Mouse (Mus musculus): ENCODE results near the gene Cox15. TPM values are rescaled to one million over a fixed set of nuclear protein-coding genes. Genes with fewer than 3 reads are reported as not detected.

Cox15 gene
- polyA plus RNA-seq, 1 experiment from 2014 or later, result 10.0 TPM

DNA sequence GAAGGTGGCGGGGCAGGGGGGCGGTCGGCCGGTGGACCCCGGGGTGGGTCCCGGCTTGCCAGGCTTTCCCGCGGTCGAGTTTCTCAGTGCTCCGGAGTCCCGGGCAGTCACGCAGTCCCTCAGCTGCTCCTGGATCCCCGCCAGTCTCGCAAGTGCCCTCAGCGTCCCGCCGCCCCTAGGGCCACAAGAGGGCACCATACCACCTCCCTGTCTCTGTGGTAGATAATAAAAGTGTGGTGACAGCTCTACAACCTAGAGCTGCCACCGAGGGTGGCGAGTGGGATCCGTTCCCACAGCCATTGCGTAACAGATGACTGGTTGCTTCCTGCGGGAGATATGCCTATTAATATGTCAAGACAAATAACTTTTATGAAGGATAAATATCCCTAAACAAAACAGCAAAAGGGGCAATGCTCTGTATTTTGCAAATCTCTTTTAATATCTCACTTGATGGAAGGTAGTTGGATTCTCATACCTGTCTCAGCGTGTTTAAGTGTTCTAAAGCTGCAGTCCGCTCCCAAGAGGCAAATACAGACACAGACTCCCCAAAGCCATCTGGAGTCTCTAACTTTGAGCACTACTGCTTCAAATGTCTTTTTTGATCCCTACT lies 531 bp upstream of the Cox15 start:
- Histone ChIP-seq H3K9ac (ENCODE audit: low read length) (peak overlapping the region; percentile 79), H3K27ac (ENCODE audit: low read depth) (peak overlapping the region; percentile 97), H3K9me3 (ENCODE audit: control insufficient read depth, low read length) (no peaks in the 10 kb centered on the region), H3K4me3 (ENCODE audit: low read depth, low read length) (peak overlapping the region; percentile 76), H3K4me2 (ENCODE audit: low read length) (peak overlapping the region; percentile 71), H3K36me3 (ENCODE audit: control insufficient read depth, insufficient read depth, low read length) (peaks cover 26% of the 10 kb centered on the region), H3K27me3 (replicated peaks; ENCODE audit: control insufficient read depth, insufficient read depth, low read length) (no peaks in the 10 kb centered on the region), H3K4me1 (replicated peaks; ENCODE audit: control insufficient read depth, insufficient read depth, low read length) (peaks cover 4% of the 10 kb centered on the region; the same call in 1 of the 2 replicates)
- ATAC-seq (replicated peaks; ENCODE audit: low FRiP score, low TSS enrichment, low read depth), result peak; percentile 85
- WGBS, result under 1% methylated on average over 20 of the region's 24 CpGs
- DNase-seq (ENCODE audit: low spot score), result peak; percentile 95

DNA sequence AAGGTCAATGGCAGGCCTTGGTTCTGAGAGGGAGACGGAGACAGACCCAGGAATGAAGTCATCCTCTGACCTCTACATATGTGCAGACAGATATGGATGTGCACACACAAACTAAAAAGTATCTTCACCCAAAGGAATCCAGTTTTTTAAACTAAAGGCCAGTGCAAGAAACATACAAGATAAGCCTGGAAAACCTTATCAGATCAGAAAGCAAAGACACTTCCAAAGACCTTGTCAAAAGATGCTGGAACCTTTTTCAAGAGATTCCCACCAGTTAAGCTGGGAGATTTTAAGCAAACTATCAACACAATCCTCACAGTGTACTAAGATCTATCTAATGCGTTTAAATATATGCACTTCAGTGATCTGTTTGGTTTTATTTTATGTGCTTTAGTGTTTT lies 2.8 kb downstream of the Cox15 start:
- Histone ChIP-seq H3K4me2 (ENCODE audit: low read length) (no peak overlapping the region), H3K9me3 (ENCODE audit: control insufficient read depth, low read length) (no peaks in the 10 kb centered on the region), H3K27me3 (replicated peaks; ENCODE audit: control insufficient read depth, insufficient read depth, low read length) (no peaks in the 10 kb centered on the region), H3K9ac (ENCODE audit: low read length) (no peak overlapping the region), H3K27ac (ENCODE audit: low read depth) (no peak overlapping the region), H3K4me1 (replicated peaks; ENCODE audit: control insufficient read depth, insufficient read depth, low read length) (peaks cover 4% of the 10 kb centered on the region; the same call in 1 of the 2 replicates), H3K4me3 (ENCODE audit: low read depth, low read length) (no peak overlapping the region), H3K36me3 (ENCODE audit: control insufficient read depth, insufficient read depth, low read length) (peaks cover 58% of the 10 kb centered on the region)
- WGBS, result 98% methylated on average over 2 of the region's 2 CpGs
- ATAC-seq (replicated peaks; ENCODE audit: low FRiP score, low TSS enrichment, low read depth) (no peak), DNase-seq (ENCODE audit: low spot score) (peak; percentile 12)

DNA sequence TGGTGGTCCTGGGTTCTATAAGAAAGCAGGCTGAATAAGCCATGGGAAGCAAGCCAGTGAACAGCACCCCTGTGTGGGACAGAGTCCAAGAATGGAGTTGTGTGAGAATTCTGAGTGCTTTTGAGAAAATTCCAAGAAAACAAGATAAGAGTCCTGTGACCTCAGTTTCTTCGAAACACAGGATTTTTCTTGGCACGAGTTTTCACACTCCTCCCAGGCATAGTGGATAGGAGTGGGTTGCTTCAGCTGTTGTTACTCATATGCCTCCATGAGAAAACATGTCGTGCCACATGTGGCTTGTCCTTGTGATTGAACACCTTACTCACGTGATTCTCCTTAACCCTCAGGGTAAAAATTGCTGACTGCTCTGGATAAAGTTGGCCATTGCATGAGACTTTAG lies 4.9 kb downstream of the Cox15 start:
- ATAC-seq (replicated peaks; ENCODE audit: low FRiP score, low TSS enrichment, low read depth) (no peak), DNase-seq (ENCODE audit: low spot score) (no peak)
- no peaks in the 10 kb centered on the region for H3K4me1 ChIP-seq (replicated peaks; ENCODE audit: control insufficient read depth, insufficient read depth, low read length)
- H3K9ac ChIP-seq (ENCODE audit: low read length), result no peak overlapping the region
- 93% methylated on average over 4 of the region's 4 CpGs for WGBS
- H3K4me3 ChIP-seq (ENCODE audit: low read depth, low read length), result no peak overlapping the region
- no peak overlapping the region for H3K27ac ChIP-seq (ENCODE audit: low read depth)
- peaks cover 77% of the 10 kb centered on the region for H3K36me3 ChIP-seq (ENCODE audit: control insufficient read depth, insufficient read depth, low read length)
- no peak overlapping the region for H3K4me2 ChIP-seq (ENCODE audit: low read length)
- no peaks in the 10 kb centered on the region for H3K9me3 ChIP-seq (ENCODE audit: control insufficient read depth, low read length)
- H3K27me3 ChIP-seq (replicated peaks; ENCODE audit: control insufficient read depth, insufficient read depth, low read length), result no peaks in the 10 kb centered on the region

DNA sequence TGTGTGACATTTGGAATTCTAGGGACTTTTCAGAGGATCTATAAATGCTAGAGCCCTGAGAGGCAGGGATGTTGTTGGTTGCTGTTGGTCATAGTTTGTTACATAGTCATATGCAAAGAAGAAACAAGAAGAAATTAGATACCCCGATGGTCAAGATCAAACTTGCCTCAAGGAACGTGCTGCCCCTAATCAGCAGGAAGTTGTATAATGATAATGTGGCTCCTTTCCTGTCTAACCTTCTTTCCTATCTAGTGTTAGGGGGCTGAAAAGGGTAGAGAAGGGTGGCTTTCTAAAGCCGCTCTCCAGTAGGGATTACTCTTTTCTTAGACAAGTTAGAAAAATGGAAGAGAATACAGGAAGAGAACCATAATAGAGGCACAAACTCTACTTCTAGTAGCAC lies 7.1 kb downstream of the Cox15 start:
- Histone ChIP-seq H3K27ac (ENCODE audit: low read depth) (no peak overlapping the region), H3K9ac (ENCODE audit: low read length) (no peak overlapping the region), H3K27me3 (replicated peaks; ENCODE audit: control insufficient read depth, insufficient read depth, low read length) (no peaks in the 10 kb centered on the region), H3K4me2 (ENCODE audit: low read length) (no peak overlapping the region), H3K4me1 (replicated peaks; ENCODE audit: control insufficient read depth, insufficient read depth, low read length) (no peaks in the 10 kb centered on the region), H3K9me3 (ENCODE audit: control insufficient read depth, low read length) (no peaks in the 10 kb centered on the region), H3K4me3 (ENCODE audit: low read depth, low read length) (no peak overlapping the region), H3K36me3 (ENCODE audit: control insufficient read depth, insufficient read depth, low read length) (peaks cover 87% of the 10 kb centered on the region)
- no peak for ATAC-seq (replicated peaks; ENCODE audit: low FRiP score, low TSS enrichment, low read depth)
- 90% methylated on average over 3 of the region's 3 CpGs for WGBS
- DNase-seq (ENCODE audit: low spot score), result no peak

DNA sequence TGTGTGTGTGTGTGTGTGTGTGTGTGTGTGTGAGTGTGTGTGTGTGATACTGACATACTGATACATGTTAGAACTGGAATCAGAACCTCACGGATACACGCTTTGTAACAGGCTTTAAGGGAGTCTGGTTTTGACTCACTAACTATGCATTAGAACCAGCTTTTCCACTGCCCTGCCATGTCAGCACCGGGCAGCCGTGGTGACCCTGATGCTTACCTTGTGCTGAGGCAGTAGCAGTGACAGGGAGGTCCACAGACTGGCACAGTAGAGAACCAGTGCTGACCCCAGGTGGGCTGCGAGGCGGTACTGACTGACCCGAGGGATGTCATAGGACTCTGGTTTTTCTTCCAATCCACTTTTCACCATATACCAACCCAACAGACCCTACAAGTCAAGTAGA lies 9.4 kb downstream of the Cox15 start:
- Histone ChIP-seq H3K4me3 (ENCODE audit: low read depth, low read length) (no peak overlapping the region), H3K36me3 (ENCODE audit: control insufficient read depth, insufficient read depth, low read length) (peaks cover 88% of the 10 kb centered on the region), H3K4me1 (replicated peaks; ENCODE audit: control insufficient read depth, insufficient read depth, low read length) (no peaks in the 10 kb centered on the region), H3K27me3 (replicated peaks; ENCODE audit: control insufficient read depth, insufficient read depth, low read length) (no peaks in the 10 kb centered on the region), H3K9ac (ENCODE audit: low read length) (no peak overlapping the region), H3K27ac (ENCODE audit: low read depth) (no peak overlapping the region), H3K9me3 (ENCODE audit: control insufficient read depth, low read length) (no peaks in the 10 kb centered on the region), H3K4me2 (ENCODE audit: low read length) (no peak overlapping the region)
- 94% methylated on average over 7 of the region's 7 CpGs for WGBS
- DNase-seq (ENCODE audit: low spot score) (peak; percentile 18), ATAC-seq (replicated peaks; ENCODE audit: low FRiP score, low TSS enrichment, low read depth) (no peak)

DNA sequence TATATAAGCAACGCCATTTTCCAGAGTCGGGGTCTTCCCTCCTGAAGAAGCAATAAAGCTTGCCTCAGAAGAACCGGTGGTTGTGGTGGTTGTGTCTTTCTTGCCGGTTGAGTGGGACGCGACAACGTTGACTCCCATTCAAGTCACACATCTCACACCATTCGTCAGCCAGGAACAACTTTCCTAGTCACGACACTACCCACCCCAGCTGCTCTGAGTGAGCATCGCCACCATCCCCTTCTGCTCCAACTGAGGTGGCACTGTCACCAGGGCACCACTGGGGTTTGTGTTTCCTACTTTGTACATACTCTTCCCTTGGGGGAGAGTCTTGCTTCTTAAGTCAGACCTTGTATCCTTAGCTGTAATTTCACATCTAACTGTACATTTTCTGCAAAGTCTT lies 14.4 kb downstream of the Cox15 start:
- no peak for DNase-seq (ENCODE audit: low spot score)
- Histone ChIP-seq H3K27me3 (replicated peaks; ENCODE audit: control insufficient read depth, insufficient read depth, low read length) (no peaks in the 10 kb centered on the region), H3K9me3 (ENCODE audit: control insufficient read depth, low read length) (no peaks in the 10 kb centered on the region), H3K27ac (ENCODE audit: low read depth) (no peak overlapping the region), H3K4me3 (ENCODE audit: low read depth, low read length) (no peak overlapping the region), H3K9ac (ENCODE audit: low read length) (no peak overlapping the region), H3K4me1 (replicated peaks; ENCODE audit: control insufficient read depth, insufficient read depth, low read length) (no peaks in the 10 kb centered on the region), H3K4me2 (ENCODE audit: low read length) (no peak overlapping the region), H3K36me3 (ENCODE audit: control insufficient read depth, insufficient read depth, low read length) (peaks cover 82% of the 10 kb centered on the region)
- ATAC-seq (replicated peaks; ENCODE audit: low FRiP score, low TSS enrichment, low read depth), result no peak
- WGBS, result 97% methylated on average over 10 of the region's 10 CpGs

DNA sequence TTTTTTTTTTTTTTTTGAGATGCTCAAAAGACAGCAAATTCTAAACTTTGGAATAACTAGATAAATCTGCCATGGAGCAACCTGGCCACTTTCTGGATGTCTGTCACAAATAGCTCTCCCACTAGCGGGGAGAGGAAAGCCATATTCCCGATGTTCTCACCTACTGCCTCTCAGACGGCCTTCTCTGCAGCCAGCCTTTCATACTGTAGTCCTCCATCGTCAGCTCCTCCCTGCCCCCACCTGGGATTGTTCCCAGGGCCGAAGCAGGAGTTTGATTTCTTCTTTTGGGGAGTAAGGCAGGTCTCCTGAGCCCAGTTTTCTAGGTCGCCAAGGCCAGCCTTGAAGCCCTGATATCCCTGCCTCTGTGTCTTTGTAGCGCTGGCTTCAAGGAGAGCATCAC lies 21.6 kb downstream of the Cox15 start:
- no peak overlapping the region for H3K4me2 ChIP-seq (ENCODE audit: low read length)
- H3K27ac ChIP-seq (ENCODE audit: low read depth), result no peak overlapping the region
- H3K4me1 ChIP-seq (replicated peaks; ENCODE audit: control insufficient read depth, insufficient read depth, low read length), result no peaks in the 10 kb centered on the region
- no peaks in the 10 kb centered on the region for H3K9me3 ChIP-seq (ENCODE audit: control insufficient read depth, low read length)
- ATAC-seq (replicated peaks; ENCODE audit: low FRiP score, low TSS enrichment, low read depth) (no peak), DNase-seq (ENCODE audit: low spot score) (no peak)
- peaks cover 54% of the 10 kb centered on the region for H3K36me3 ChIP-seq (ENCODE audit: control insufficient read depth, insufficient read depth, low read length)
- H3K27me3 ChIP-seq (replicated peaks; ENCODE audit: control insufficient read depth, insufficient read depth, low read length), result no peaks in the 10 kb centered on the region
- no peak overlapping the region for H3K9ac ChIP-seq (ENCODE audit: low read length)
- WGBS, result 71% methylated on average over 7 of the region's 7 CpGs
- H3K4me3 ChIP-seq (ENCODE audit: low read depth, low read length), result no peak overlapping the region

DNA sequence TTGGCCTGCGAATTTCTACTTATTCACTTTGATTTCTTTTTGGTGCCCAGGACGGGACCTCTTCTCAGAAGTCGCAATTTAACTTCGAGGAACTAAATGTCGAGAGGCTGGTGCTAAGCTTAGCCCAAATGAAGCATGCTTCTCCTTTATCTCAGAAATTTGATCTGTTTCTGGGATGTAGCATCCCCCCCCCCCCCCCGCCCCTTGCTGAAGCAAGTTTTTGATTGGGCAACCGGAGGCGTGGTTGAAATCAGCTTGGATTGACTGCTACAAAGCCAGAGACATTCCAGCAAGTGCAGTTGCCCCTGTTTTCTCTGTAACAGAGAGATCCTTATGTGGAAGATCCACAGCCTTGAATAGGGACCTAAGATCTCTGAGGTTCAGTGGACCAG lies 22.8 kb downstream of the Cox15 start:
- no peaks in the 10 kb centered on the region for H3K4me1 ChIP-seq (replicated peaks; ENCODE audit: control insufficient read depth, insufficient read depth, low read length)
- WGBS, result 32% methylated on average over 8 of the region's 8 CpGs
- ATAC-seq (replicated peaks; ENCODE audit: low FRiP score, low TSS enrichment, low read depth), result no peak
- no peak overlapping the region for H3K27ac ChIP-seq (ENCODE audit: low read depth)
- no peak for DNase-seq (ENCODE audit: low spot score)
- H3K27me3 ChIP-seq (replicated peaks; ENCODE audit: control insufficient read depth, insufficient read depth, low read length), result no peaks in the 10 kb centered on the region
- no peaks in the 10 kb centered on the region for H3K9me3 ChIP-seq (ENCODE audit: control insufficient read depth, low read length)
- peak overlapping the region; percentile 43; the same call in 1 of the 2 replicates for H3K9ac ChIP-seq (ENCODE audit: low read length)
- H3K4me2 ChIP-seq (ENCODE audit: low read length), result peak overlapping the region; percentile 47
- peaks cover 56% of the 10 kb centered on the region for H3K36me3 ChIP-seq (ENCODE audit: control insufficient read depth, insufficient read depth, low read length)
- peak overlapping the region; percentile 27; the same call in 1 of the 2 replicates for H3K4me3 ChIP-seq (ENCODE audit: low read depth, low read length)
